Mouse (Mus musculus): ENCODE measurements at regions not wholly inside any gene's neighbourhood (a gene's known extent, or its start where the extent isn't known, plus 50 kb on each side); places are given as distances from the start of the nearest gene placed in this dataset.

DNA sequence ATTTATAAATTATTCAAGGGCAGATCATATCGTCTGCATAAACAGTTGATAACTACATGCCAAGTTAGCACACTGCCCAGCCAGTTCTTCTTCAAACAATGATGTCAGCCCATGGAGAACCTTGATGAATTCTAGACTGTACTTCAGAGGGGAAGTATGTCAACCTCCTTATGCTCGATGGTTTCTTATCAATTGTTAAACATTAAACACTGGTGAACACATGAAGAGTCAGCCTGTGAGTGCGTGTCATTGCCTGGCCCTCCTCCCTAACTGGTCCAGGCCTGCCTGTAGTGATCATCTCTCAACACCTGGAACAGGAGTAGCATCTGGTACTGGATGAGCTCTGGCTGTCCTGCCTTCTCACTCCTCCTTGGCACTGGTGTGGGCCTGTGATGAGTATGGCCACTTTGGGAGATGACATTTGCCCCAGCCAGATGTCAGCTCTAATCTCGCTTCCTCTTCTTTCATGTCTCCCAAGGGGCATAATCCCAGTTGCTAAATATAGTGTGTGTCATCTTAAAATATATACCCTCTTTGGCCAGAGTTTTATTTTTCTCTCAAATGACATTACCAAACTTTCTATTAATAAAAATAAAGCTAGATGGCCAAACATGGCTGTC, 82.6 kb upstream of the Dusp10 start:
- H3K27ac ChIP-seq (ENCODE audit: low read length) = no peak overlapping the region
- H3K4me3 ChIP-seq (ENCODE audit: low read depth, low read length) = no peak overlapping the region
- no peaks in the 10 kb centered on the region for H3K4me1 ChIP-seq (ENCODE audit: control insufficient read depth, insufficient read depth, low read length)
- WGBS = 69% methylated on average over 4 of the region's 4 CpGs
- H3K27me3 ChIP-seq (ENCODE audit: control insufficient read depth, insufficient read depth, low read length) = no peaks in the 10 kb centered on the region
- no peak overlapping the region for H3K4me2 ChIP-seq (replicated peaks; ENCODE audit: low read depth, low read length)
- H3K36me3 ChIP-seq (ENCODE audit: control insufficient read depth, insufficient read depth, low read length) = no peaks in the 10 kb centered on the region
- ATAC-seq (ENCODE audit: insufficient number of reproducible peaks, insufficient read depth, low FRiP score, low read depth) = no peak
- no peak overlapping the region for H3K9ac ChIP-seq (replicated peaks; ENCODE audit: low read depth, low read length)
- H3K9me3 ChIP-seq (ENCODE audit: control insufficient read depth, low read depth, low read length) = no peaks in the 10 kb centered on the region

DNA sequence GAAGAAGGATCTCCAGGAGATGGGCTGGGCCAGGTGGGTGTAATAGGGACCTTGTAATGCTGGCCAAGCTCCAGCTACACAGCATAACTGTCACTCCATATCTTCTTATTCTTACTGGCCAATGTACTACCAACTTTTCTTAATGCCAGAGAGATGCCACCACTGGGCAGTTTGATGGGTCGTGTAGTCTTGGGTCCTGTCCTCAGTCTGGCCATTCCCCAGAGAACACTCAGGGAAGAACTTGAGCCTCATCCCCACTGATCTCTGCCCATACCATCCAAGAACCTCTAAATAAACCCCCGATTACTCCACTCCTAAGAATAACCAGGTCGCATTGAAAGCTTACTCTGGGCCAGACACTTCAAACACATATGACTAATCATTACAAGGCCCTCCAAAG, 82.0 kb upstream of the Dusp10 start:
- no peaks in the 10 kb centered on the region for H3K27me3 ChIP-seq (ENCODE audit: control insufficient read depth, insufficient read depth, low read length)
- ATAC-seq (ENCODE audit: insufficient number of reproducible peaks, insufficient read depth, low FRiP score, low read depth) = no peak
- no peak overlapping the region for H3K9ac ChIP-seq (replicated peaks; ENCODE audit: low read depth, low read length)
- H3K4me2 ChIP-seq (replicated peaks; ENCODE audit: low read depth, low read length) = no peak overlapping the region
- no peaks in the 10 kb centered on the region for H3K4me1 ChIP-seq (ENCODE audit: control insufficient read depth, insufficient read depth, low read length)
- H3K4me3 ChIP-seq (ENCODE audit: low read depth, low read length) = no peak overlapping the region
- no peaks in the 10 kb centered on the region for H3K9me3 ChIP-seq (ENCODE audit: control insufficient read depth, low read depth, low read length)
- H3K36me3 ChIP-seq (ENCODE audit: control insufficient read depth, insufficient read depth, low read length) = no peaks in the 10 kb centered on the region
- no peak overlapping the region for H3K27ac ChIP-seq (ENCODE audit: low read length)
- 52% methylated on average over 3 of the region's 3 CpGs for WGBS

- H3K27ac ChIP-seq (ENCODE audit: low read length) = no peak overlapping the region
- H3K9me3 ChIP-seq (ENCODE audit: control insufficient read depth, low read depth, low read length) = no peaks in the 10 kb centered on the region
- WGBS = 43% methylated on average over 2 of the region's 2 CpGs
- H3K4me2 ChIP-seq (replicated peaks; ENCODE audit: low read depth, low read length) = no peak overlapping the region
- no peak overlapping the region for H3K4me3 ChIP-seq (ENCODE audit: low read depth, low read length)
- ATAC-seq (ENCODE audit: insufficient number of reproducible peaks, insufficient read depth, low FRiP score, low read depth) = no peak
- H3K4me1 ChIP-seq (ENCODE audit: control insufficient read depth, insufficient read depth, low read length) = no peaks in the 10 kb centered on the region
- no peak overlapping the region for H3K9ac ChIP-seq (replicated peaks; ENCODE audit: low read depth, low read length)
- no peaks in the 10 kb centered on the region for H3K27me3 ChIP-seq (ENCODE audit: control insufficient read depth, insufficient read depth, low read length)
- no peaks in the 10 kb centered on the region for H3K36me3 ChIP-seq (ENCODE audit: control insufficient read depth, insufficient read depth, low read length)
Measured at GRCm38 (mm10) chr1:183933845-183934244, 79.3 kb upstream of the Dusp10 start.

DNA sequence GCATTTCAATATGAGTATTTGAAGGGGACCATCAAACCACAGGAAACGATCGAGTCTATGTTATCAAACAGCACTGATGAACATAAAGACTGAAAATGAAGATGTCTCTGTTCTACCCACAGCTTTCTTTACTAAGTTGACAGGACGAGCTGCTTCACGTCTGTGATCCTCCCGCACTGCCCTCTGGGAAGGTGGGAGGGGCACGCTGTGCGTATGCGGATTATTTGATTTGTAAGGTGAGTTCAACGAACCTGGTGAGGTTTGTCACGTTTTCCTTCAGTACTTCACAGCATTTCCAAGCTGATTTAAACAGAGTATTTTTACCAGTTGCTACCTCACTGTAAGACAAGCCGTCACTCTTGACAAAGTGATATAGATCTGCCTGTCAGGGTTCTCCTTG, 75.9 kb upstream of the Dusp10 start:
- no peak overlapping the region for H3K4me3 ChIP-seq (ENCODE audit: low read depth, low read length)
- H3K36me3 ChIP-seq (ENCODE audit: control insufficient read depth, insufficient read depth, low read length) = no peaks in the 10 kb centered on the region
- 90% methylated on average over 11 of the region's 11 CpGs for WGBS
- no peak overlapping the region for H3K27ac ChIP-seq (ENCODE audit: low read length)
- H3K9ac ChIP-seq (replicated peaks; ENCODE audit: low read depth, low read length) = no peak overlapping the region
- H3K9me3 ChIP-seq (ENCODE audit: control insufficient read depth, low read depth, low read length) = no peaks in the 10 kb centered on the region
- H3K4me1 ChIP-seq (ENCODE audit: control insufficient read depth, insufficient read depth, low read length) = no peaks in the 10 kb centered on the region
- H3K27me3 ChIP-seq (ENCODE audit: control insufficient read depth, insufficient read depth, low read length) = no peaks in the 10 kb centered on the region
- ATAC-seq (ENCODE audit: insufficient number of reproducible peaks, insufficient read depth, low FRiP score, low read depth) = no peak
- H3K4me2 ChIP-seq (replicated peaks; ENCODE audit: low read depth, low read length) = no peak overlapping the region

- 69% methylated on average over 6 of the region's 6 CpGs for WGBS
- ATAC-seq (ENCODE audit: insufficient number of reproducible peaks, insufficient read depth, low FRiP score, low read depth) = no peak
Measured at GRCm38 (mm10) chr1:183938361-183938760, 74.7 kb upstream of the Dusp10 start.

GRCm38 (mm10) chr1:183940706-183941105, 72.4 kb upstream of the Dusp10 start:
- H3K27ac ChIP-seq (ENCODE audit: low read length) = no peak overlapping the region
- 91% methylated on average over 2 of the region's 2 CpGs for WGBS
- no peaks in the 10 kb centered on the region for H3K27me3 ChIP-seq (ENCODE audit: control insufficient read depth, insufficient read depth, low read length)
- H3K4me1 ChIP-seq (ENCODE audit: control insufficient read depth, insufficient read depth, low read length) = no peaks in the 10 kb centered on the region
- no peak for ATAC-seq (ENCODE audit: insufficient number of reproducible peaks, insufficient read depth, low FRiP score, low read depth)
- no peak overlapping the region for H3K4me3 ChIP-seq (ENCODE audit: low read depth, low read length)
- H3K4me2 ChIP-seq (replicated peaks; ENCODE audit: low read depth, low read length) = no peak overlapping the region
- no peaks in the 10 kb centered on the region for H3K36me3 ChIP-seq (ENCODE audit: control insufficient read depth, insufficient read depth, low read length)
- no peak overlapping the region for H3K9ac ChIP-seq (replicated peaks; ENCODE audit: low read depth, low read length)
- no peaks in the 10 kb centered on the region for H3K9me3 ChIP-seq (ENCODE audit: control insufficient read depth, low read depth, low read length)

More at GRCm38 (mm10) chr1:183938361-183938760, 74.7 kb upstream of the Dusp10 start:
- H3K9ac ChIP-seq (replicated peaks; ENCODE audit: low read depth, low read length) = no peak overlapping the region
- no peaks in the 10 kb centered on the region for H3K4me1 ChIP-seq (ENCODE audit: control insufficient read depth, insufficient read depth, low read length)
- H3K9me3 ChIP-seq (ENCODE audit: control insufficient read depth, low read depth, low read length) = no peaks in the 10 kb centered on the region
- H3K27ac ChIP-seq (ENCODE audit: low read length) = no peak overlapping the region
- no peak overlapping the region for H3K4me2 ChIP-seq (replicated peaks; ENCODE audit: low read depth, low read length)
- H3K4me3 ChIP-seq (ENCODE audit: low read depth, low read length) = no peak overlapping the region
- H3K36me3 ChIP-seq (ENCODE audit: control insufficient read depth, insufficient read depth, low read length) = no peaks in the 10 kb centered on the region
- no peaks in the 10 kb centered on the region for H3K27me3 ChIP-seq (ENCODE audit: control insufficient read depth, insufficient read depth, low read length)

GRCm38 (mm10) chr1:183946241-183946640, 66.9 kb upstream of the Dusp10 start:
- no peak for ATAC-seq (ENCODE audit: insufficient number of reproducible peaks, insufficient read depth, low FRiP score, low read depth)
- WGBS = 87% methylated on average over 8 of the region's 8 CpGs
- H3K4me1 ChIP-seq (ENCODE audit: control insufficient read depth, insufficient read depth, low read length) = no peaks in the 10 kb centered on the region
- H3K36me3 ChIP-seq (ENCODE audit: control insufficient read depth, insufficient read depth, low read length) = no peaks in the 10 kb centered on the region
- no peak overlapping the region for H3K27ac ChIP-seq (ENCODE audit: low read length)
- no peak overlapping the region for H3K4me3 ChIP-seq (ENCODE audit: low read depth, low read length)
- H3K27me3 ChIP-seq (ENCODE audit: control insufficient read depth, insufficient read depth, low read length) = no peaks in the 10 kb centered on the region
- H3K9me3 ChIP-seq (ENCODE audit: control insufficient read depth, low read depth, low read length) = no peaks in the 10 kb centered on the region
- H3K9ac ChIP-seq (replicated peaks; ENCODE audit: low read depth, low read length) = no peak overlapping the region
- no peak overlapping the region for H3K4me2 ChIP-seq (replicated peaks; ENCODE audit: low read depth, low read length)

DNA sequence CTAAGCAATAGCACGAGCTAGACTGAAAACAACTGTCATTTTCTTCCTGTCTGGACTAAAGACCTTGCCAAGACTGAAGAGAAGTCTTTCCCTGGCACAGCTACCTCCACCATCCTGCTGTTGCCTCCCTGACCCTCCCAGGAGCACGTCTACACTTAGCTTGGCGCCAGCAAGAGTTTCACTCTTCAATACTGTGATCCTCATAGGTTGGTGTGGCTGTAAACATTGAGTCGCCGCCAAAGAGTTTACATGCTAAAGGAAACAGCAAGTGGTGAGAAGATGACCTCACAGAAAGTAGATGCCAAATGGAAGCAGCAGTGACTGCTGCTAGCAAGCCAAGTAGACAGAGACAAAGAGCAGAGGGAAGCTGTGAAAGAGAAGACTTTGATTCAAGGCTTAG, 66.0 kb upstream of the Dusp10 start:
- Histone ChIP-seq H3K4me2 (replicated peaks; ENCODE audit: low read depth, low read length) (no peak overlapping the region), H3K27ac (ENCODE audit: low read length) (no peak overlapping the region), H3K36me3 (ENCODE audit: control insufficient read depth, insufficient read depth, low read length) (no peaks in the 10 kb centered on the region), H3K4me1 (ENCODE audit: control insufficient read depth, insufficient read depth, low read length) (no peaks in the 10 kb centered on the region), H3K9me3 (ENCODE audit: control insufficient read depth, low read depth, low read length) (no peaks in the 10 kb centered on the region), H3K4me3 (ENCODE audit: low read depth, low read length) (no peak overlapping the region), H3K27me3 (ENCODE audit: control insufficient read depth, insufficient read depth, low read length) (no peaks in the 10 kb centered on the region), H3K9ac (replicated peaks; ENCODE audit: low read depth, low read length) (no peak overlapping the region)
- ATAC-seq (ENCODE audit: insufficient number of reproducible peaks, insufficient read depth, low FRiP score, low read depth) = no peak
- WGBS = 56% methylated on average over 5 of the region's 5 CpGs

- Histone ChIP-seq H3K4me3 (ENCODE audit: low read depth, low read length) (no peak overlapping the region), H3K27me3 (ENCODE audit: control insufficient read depth, insufficient read depth, low read length) (no peaks in the 10 kb centered on the region), H3K36me3 (ENCODE audit: control insufficient read depth, insufficient read depth, low read length) (no peaks in the 10 kb centered on the region), H3K4me2 (replicated peaks; ENCODE audit: low read depth, low read length) (no peak overlapping the region), H3K9me3 (ENCODE audit: control insufficient read depth, low read depth, low read length) (no peaks in the 10 kb centered on the region), H3K4me1 (ENCODE audit: control insufficient read depth, insufficient read depth, low read length) (no peaks in the 10 kb centered on the region), H3K9ac (replicated peaks; ENCODE audit: low read depth, low read length) (no peak overlapping the region), H3K27ac (ENCODE audit: low read length) (no peak overlapping the region)
- 75% methylated on average over 4 of the region's 4 CpGs for WGBS
- ATAC-seq (ENCODE audit: insufficient number of reproducible peaks, insufficient read depth, low FRiP score, low read depth) = no peak
Measured at GRCm38 (mm10) chr1:183949205-183949604, 63.9 kb upstream of the Dusp10 start.
